Mouse (Mus musculus): Measurements from ENCODE around the gene Cacnb2. TPM values are rescaled to one million over a fixed set of nuclear protein-coding genes. Genes with fewer than 3 reads are reported as not detected.

Cacnb2 gene
- polyA plus RNA-seq, 1 experiment from 2014 or later, result 5.9 TPM

DNA sequence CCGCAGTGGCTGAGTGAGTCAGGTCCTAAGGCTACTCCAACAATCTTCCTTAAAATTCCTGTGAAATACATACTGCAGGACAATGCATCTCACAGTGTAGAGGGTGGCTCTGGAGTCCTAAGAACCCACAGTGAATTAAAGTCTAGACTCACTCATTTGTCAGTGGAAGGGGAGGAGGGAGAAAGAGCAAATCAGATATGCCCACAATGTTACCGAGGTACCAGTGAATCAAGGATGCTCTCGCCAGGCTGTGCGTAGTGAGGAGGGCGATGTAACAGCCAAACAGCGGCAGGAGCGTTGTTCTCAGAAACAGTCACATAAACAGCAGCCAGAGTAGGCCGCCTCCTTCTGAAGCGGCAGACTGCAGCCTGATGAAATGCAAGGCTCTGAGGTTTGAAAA is 136.0 kb downstream of the Cacnb2 start:
- H3K9ac ChIP-seq, result peak overlapping the region; percentile 41; the same call in 1 of the 2 replicates
- H3K4me1 ChIP-seq (replicated peaks; ENCODE audit: control insufficient read depth, insufficient read depth, low read length), result peaks cover 17% of the 10 kb centered on the region; the same call in 1 of the 2 replicates
- no peaks in the 10 kb centered on the region for H3K27me3 ChIP-seq (ENCODE audit: control insufficient read depth, insufficient read depth, low read length)
- peak overlapping the region; percentile 48 for H3K4me2 ChIP-seq (replicated peaks)
- no peak overlapping the region for H3K4me3 ChIP-seq (replicated peaks; ENCODE audit: low read length)
- 26% methylated on average over 9 of the region's 9 CpGs for WGBS
- H3K9me3 ChIP-seq (ENCODE audit: control insufficient read depth, low read length), result no peaks in the 10 kb centered on the region
- DNase-seq (ENCODE audit: low spot score) (peak; percentile 46), ATAC-seq (ENCODE audit: low FRiP score) (peak; percentile 70; the same call in 1 of the 2 replicates)
- H3K27ac ChIP-seq, result peak overlapping the region; percentile 70; the same call in 1 of the 2 replicates
- H3K36me3 ChIP-seq (replicated peaks; ENCODE audit: control insufficient read depth, insufficient read depth), result no peaks in the 10 kb centered on the region

DNA sequence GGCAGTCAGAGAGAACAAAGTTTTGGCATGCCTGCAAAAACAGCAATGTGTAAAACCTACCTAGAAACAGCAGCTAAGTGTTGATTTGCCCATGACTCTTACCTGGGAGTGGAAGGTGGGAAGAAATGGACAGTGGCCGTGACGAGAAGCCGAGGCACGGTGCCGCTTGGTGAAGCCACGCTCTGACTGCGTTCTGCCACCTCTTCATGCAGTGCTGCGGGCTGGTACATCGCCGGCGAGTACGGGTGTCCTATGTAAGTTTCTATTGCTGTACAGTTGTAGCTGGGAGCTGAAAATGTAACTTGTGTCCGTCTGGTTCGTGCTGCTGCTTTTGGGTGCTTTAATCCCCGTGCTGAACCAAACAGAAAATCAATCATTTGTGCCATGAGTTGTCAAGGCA is 136.6 kb downstream of the Cacnb2 start:
- H3K9ac ChIP-seq, result peak overlapping the region; percentile 41; the same call in 1 of the 2 replicates
- H3K27me3 ChIP-seq (ENCODE audit: control insufficient read depth, insufficient read depth, low read length), result no peaks in the 10 kb centered on the region
- ATAC-seq (ENCODE audit: low FRiP score) (peak; percentile 32; the same call in 1 of the 2 replicates), DNase-seq (ENCODE audit: low spot score) (no peak)
- WGBS, result 70% methylated on average over 15 of the region's 15 CpGs
- peaks cover 17% of the 10 kb centered on the region; the same call in 1 of the 2 replicates for H3K4me1 ChIP-seq (replicated peaks; ENCODE audit: control insufficient read depth, insufficient read depth, low read length)
- H3K4me2 ChIP-seq (replicated peaks), result peak overlapping the region; percentile 48
- H3K36me3 ChIP-seq (replicated peaks; ENCODE audit: control insufficient read depth, insufficient read depth), result no peaks in the 10 kb centered on the region
- peak overlapping the region; percentile 70; the same call in 1 of the 2 replicates for H3K27ac ChIP-seq
- no peaks in the 10 kb centered on the region for H3K9me3 ChIP-seq (ENCODE audit: control insufficient read depth, low read length)
- peak overlapping the region; percentile 22; the same call in 1 of the 2 replicates for H3K4me3 ChIP-seq (replicated peaks; ENCODE audit: low read length)

DNA sequence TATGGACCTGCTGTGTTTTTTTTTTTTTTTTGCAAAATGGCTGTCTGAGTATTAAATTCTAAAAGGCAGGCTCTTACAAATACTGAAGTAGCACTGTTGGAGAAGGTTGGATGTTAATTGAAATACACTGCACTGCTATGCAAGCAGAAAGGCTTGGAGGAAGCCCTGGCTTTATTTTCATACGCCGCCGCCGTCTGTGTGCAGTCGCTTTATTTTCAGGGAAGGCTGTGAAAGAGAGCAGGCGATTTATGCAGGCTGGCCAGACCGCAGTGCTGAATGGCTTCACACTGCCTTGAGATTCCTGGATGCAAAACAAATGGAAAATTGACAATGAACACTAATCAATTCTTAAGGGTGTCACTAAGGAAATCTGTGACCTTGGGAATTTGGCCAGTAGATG is 137.5 kb downstream of the Cacnb2 start:
- peak overlapping the region; percentile 70 for H3K27ac ChIP-seq
- peak; percentile 57 for DNase-seq (ENCODE audit: low spot score)
- H3K36me3 ChIP-seq (replicated peaks; ENCODE audit: control insufficient read depth, insufficient read depth), result no peaks in the 10 kb centered on the region

DNA sequence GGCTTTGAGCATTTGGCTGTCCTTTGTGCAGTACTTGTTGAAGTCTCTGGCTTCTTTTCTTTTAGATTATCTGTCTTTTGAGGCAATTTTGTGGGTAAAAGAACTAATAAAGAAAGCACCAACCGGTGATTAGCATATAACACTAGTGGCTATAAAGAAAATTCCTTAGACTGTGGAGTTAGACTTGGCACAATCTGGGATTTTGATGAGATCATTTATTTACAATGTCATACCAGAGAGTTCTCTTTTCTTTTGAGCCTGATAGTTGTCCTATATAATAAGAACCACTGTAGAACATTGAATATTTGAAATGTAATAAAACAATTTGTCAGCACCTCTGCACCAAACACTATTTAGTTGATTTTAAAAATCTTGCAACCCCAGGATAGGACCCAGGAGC is 141.9 kb downstream of the Cacnb2 start:
- H3K4me1 ChIP-seq (replicated peaks; ENCODE audit: control insufficient read depth, insufficient read depth, low read length), result 0 out of 2 replicates have a peak, but pooled peaks cover 10% of the 10 kb centered on the region
- H3K4me3 ChIP-seq (replicated peaks; ENCODE audit: low read length), result no peak overlapping the region
- no peaks in the 10 kb centered on the region for H3K9me3 ChIP-seq (ENCODE audit: control insufficient read depth, low read length)
- H3K4me2 ChIP-seq (replicated peaks), result no peak overlapping the region
- 83% methylated on average over 1 of the region's 1 CpGs for WGBS
- no peak for ATAC-seq (ENCODE audit: low FRiP score)
- DNase-seq (ENCODE audit: low spot score), result no peak
- no peaks in the 10 kb centered on the region for H3K27me3 ChIP-seq (ENCODE audit: control insufficient read depth, insufficient read depth, low read length)
- H3K9ac ChIP-seq, result no peak overlapping the region
- H3K36me3 ChIP-seq (replicated peaks; ENCODE audit: control insufficient read depth, insufficient read depth), result no peaks in the 10 kb centered on the region
- H3K27ac ChIP-seq, result no peak overlapping the region

More for the DNA sequence above, 137.5 kb downstream of the Cacnb2 start:
- Histone ChIP-seq H3K27me3 (ENCODE audit: control insufficient read depth, insufficient read depth, low read length) (no peaks in the 10 kb centered on the region), H3K9me3 (ENCODE audit: control insufficient read depth, low read length) (no peaks in the 10 kb centered on the region), H3K4me3 (replicated peaks; ENCODE audit: low read length) (peak overlapping the region; percentile 22), H3K4me1 (replicated peaks; ENCODE audit: control insufficient read depth, insufficient read depth, low read length) (peaks cover 17% of the 10 kb centered on the region; the same call in 1 of the 2 replicates), H3K4me2 (replicated peaks) (peak overlapping the region; percentile 48), H3K9ac (peak overlapping the region; percentile 41)
- 15% methylated on average over 7 of the region's 7 CpGs for WGBS
- ATAC-seq (ENCODE audit: low FRiP score), result peak; percentile 68; the same call in 1 of the 2 replicates

DNA sequence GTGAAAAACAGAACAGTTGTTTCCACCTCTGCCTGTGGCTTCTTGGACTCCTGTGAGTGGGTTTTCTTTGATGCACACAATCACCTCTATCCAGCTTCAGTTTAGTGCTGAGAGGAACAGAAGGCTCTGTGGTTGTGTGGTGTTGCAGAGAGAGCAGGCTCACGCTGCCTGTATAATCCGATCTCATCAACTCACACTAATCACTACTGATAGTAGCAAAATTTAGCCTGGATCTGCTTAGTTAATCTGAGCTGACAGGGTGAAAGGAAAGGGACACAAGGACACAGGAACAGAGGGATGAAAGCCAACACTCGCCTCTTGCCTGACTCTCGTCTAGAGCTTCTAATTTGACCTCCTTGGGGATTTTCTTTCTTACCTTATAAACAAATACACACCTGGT is 160.0 kb downstream of the Cacnb2 start:
- 66% methylated on average over 4 of the region's 4 CpGs for WGBS
- Histone ChIP-seq H3K4me1 (replicated peaks; ENCODE audit: control insufficient read depth, insufficient read depth, low read length) (no peaks in the 10 kb centered on the region), H3K27ac (no peak overlapping the region), H3K9me3 (ENCODE audit: control insufficient read depth, low read length) (no peaks in the 10 kb centered on the region), H3K27me3 (ENCODE audit: control insufficient read depth, insufficient read depth, low read length) (no peaks in the 10 kb centered on the region), H3K36me3 (replicated peaks; ENCODE audit: control insufficient read depth, insufficient read depth) (no peaks in the 10 kb centered on the region), H3K9ac (no peak overlapping the region), H3K4me2 (replicated peaks) (no peak overlapping the region), H3K4me3 (replicated peaks; ENCODE audit: low read length) (no peak overlapping the region)
- DNase-seq (ENCODE audit: low spot score), result no peak
- no peak for ATAC-seq (ENCODE audit: low FRiP score)

DNA sequence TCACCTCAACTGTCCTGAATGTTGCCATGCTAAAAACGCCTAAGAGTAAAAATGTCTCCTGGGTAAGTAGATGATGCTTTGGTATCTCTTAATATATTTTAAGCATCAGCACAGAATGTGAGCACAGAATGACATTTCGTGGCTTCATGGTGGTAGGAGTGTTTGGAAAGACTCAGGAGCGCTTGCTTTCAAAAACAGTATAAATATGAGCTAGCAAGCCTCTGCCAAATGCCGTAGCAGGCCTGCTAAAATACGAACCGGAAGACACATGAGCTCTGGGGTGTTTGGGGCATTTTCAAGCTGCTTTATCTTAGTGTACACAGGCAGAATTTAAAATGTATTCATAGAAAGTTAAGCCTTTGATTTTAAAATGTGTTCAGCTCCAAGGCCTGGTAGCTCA is 161.0 kb downstream of the Cacnb2 start:
- Histone ChIP-seq H3K36me3 (replicated peaks; ENCODE audit: control insufficient read depth, insufficient read depth) (no peaks in the 10 kb centered on the region), H3K9ac (no peak overlapping the region), H3K4me3 (replicated peaks; ENCODE audit: low read length) (no peak overlapping the region), H3K4me1 (replicated peaks; ENCODE audit: control insufficient read depth, insufficient read depth, low read length) (no peaks in the 10 kb centered on the region), H3K27me3 (ENCODE audit: control insufficient read depth, insufficient read depth, low read length) (no peaks in the 10 kb centered on the region), H3K27ac (no peak overlapping the region), H3K4me2 (replicated peaks) (no peak overlapping the region), H3K9me3 (ENCODE audit: control insufficient read depth, low read length) (no peaks in the 10 kb centered on the region)
- no peak for DNase-seq (ENCODE audit: low spot score)
- WGBS, result 91% methylated on average over 6 of the region's 6 CpGs
- no peak for ATAC-seq (ENCODE audit: low FRiP score)

DNA sequence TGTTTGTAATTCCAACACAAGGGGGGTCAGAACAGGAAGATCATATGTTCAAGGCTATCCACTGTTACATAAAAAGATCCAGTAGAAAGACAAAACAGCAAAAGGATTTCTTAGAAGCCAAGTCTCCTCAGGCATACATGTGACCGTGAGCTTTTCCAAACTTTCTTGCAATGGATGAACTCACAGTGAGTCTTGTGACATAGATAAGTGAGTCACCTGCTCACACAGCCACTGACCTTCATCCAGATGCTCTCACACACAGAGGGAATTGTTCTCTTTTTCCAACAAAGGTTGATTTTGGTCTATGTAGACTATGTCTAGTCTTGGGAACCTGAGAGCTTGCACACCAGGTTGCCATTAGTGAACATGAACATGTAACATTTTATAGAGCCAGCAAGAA is 166.6 kb downstream of the Cacnb2 start:
- H3K9me3 ChIP-seq (ENCODE audit: control insufficient read depth, low read length), result no peaks in the 10 kb centered on the region
- no peak for ATAC-seq (ENCODE audit: low FRiP score)
- no peak for DNase-seq (ENCODE audit: low spot score)
- 95% methylated on average over 1 of the region's 1 CpGs for WGBS
- no peaks in the 10 kb centered on the region for H3K36me3 ChIP-seq (replicated peaks; ENCODE audit: control insufficient read depth, insufficient read depth)
- H3K4me2 ChIP-seq (replicated peaks), result no peak overlapping the region
- no peak overlapping the region for H3K27ac ChIP-seq
- H3K9ac ChIP-seq, result no peak overlapping the region
- no peak overlapping the region for H3K4me3 ChIP-seq (replicated peaks; ENCODE audit: low read length)
- H3K4me1 ChIP-seq (replicated peaks; ENCODE audit: control insufficient read depth, insufficient read depth, low read length), result no peaks in the 10 kb centered on the region
- no peaks in the 10 kb centered on the region for H3K27me3 ChIP-seq (ENCODE audit: control insufficient read depth, insufficient read depth, low read length)

DNA sequence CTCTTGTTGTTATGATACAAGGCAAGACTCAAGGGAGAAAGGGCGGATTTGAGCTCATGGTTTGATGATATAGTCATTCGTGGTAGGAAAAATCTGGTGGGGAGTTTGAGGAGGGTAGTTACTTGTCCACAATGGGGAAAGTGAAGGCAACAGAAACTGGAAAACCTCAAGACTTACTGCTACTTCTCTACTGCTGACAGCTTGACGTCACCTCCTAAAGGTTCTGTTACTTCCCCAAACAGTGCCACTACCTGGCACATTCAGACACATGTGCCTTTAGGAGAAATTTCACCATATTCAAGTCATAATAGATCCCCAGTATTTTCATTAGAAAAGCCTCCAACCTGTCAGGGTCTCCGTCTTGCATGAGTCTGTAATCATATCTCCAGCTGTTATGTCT is 167.7 kb downstream of the Cacnb2 start:
- ATAC-seq (ENCODE audit: low FRiP score), result no peak
- H3K4me3 ChIP-seq (replicated peaks; ENCODE audit: low read length), result no peak overlapping the region
- H3K36me3 ChIP-seq (replicated peaks; ENCODE audit: control insufficient read depth, insufficient read depth), result no peaks in the 10 kb centered on the region
- no peaks in the 10 kb centered on the region for H3K27me3 ChIP-seq (ENCODE audit: control insufficient read depth, insufficient read depth, low read length)
- 92% methylated on average over 4 of the region's 4 CpGs for WGBS
- no peaks in the 10 kb centered on the region; the same call in 1 of the 2 replicates for H3K4me1 ChIP-seq (replicated peaks; ENCODE audit: control insufficient read depth, insufficient read depth, low read length)
- H3K9ac ChIP-seq, result no peak overlapping the region
- H3K27ac ChIP-seq, result no peak overlapping the region
- no peak overlapping the region for H3K4me2 ChIP-seq (replicated peaks)
- H3K9me3 ChIP-seq (ENCODE audit: control insufficient read depth, low read length), result no peaks in the 10 kb centered on the region
- no peak for DNase-seq (ENCODE audit: low spot score)

DNA sequence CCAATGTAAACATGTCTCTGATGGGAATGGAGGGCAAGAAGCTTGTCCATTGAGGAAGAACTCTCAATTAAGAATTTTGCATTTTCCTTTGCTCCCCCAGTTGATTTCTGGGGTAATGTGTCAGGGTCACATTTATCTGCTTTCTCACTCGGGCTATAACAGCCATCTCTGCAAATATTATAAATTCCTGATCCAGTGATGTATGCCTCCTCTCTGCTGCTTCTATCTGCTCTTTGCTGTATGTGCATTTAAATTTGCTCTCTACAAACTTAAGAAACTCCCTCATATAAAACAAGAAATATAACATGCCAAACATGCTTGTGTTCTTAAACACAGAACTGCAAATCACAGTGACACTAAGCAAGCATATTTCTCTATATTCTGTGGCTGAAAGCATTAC is 171.5 kb downstream of the Cacnb2 start:
- DNase-seq (ENCODE audit: low spot score), result no peak
- no peaks in the 10 kb centered on the region for H3K27me3 ChIP-seq (ENCODE audit: control insufficient read depth, insufficient read depth, low read length)
- H3K4me2 ChIP-seq (replicated peaks), result no peak overlapping the region
- no peaks in the 10 kb centered on the region for H3K9me3 ChIP-seq (ENCODE audit: control insufficient read depth, low read length)
- no peak overlapping the region for H3K9ac ChIP-seq
- H3K4me1 ChIP-seq (replicated peaks; ENCODE audit: control insufficient read depth, insufficient read depth, low read length), result no peaks in the 10 kb centered on the region; the same call in 1 of the 2 replicates
- no peaks in the 10 kb centered on the region for H3K36me3 ChIP-seq (replicated peaks; ENCODE audit: control insufficient read depth, insufficient read depth)
- no peak overlapping the region for H3K4me3 ChIP-seq (replicated peaks; ENCODE audit: low read length)
- no peak for ATAC-seq (ENCODE audit: low FRiP score)
- peak overlapping the region; percentile 73 for H3K27ac ChIP-seq
- 56% methylated on average over 1 of the region's 1 CpGs for WGBS

Measured in hindbrain, embryonic 14.5 days (tissue).